Mouse (Mus musculus): Measurements from ENCODE around the gene Rnf113a1.

GRCm38 (mm10) chrX:37210941-37211340 is 19.9 kb downstream of the Rnf113a1 start, which contains the start of gene Gm9:
- TF ChIP-seq CTCF (IDR thresholded peaks at IDR 0.05; ENCODE audit: control insufficient read depth, insufficient read depth, insufficient read length) (no peak), USF1 (IDR thresholded peaks at IDR 0.05; ENCODE audit: low read depth) (no peak), MAX (IDR thresholded peaks at IDR 0.05) (no peak), MYOD1 (IDR thresholded peaks at IDR 0.05; ENCODE audit: control insufficient read depth, insufficient read length, low read depth) (no peak), FOSL1 (IDR thresholded peaks at IDR 0.05; ENCODE audit: insufficient read depth, low read length, poor library complexity, severe bottlenecking) (no peak), MYOG (IDR thresholded peaks at IDR 0.05; ENCODE audit: control insufficient read depth, extremely low read depth, insufficient read length) (no peak), CEBPB (IDR thresholded peaks at IDR 0.05; ENCODE audit: low read depth) (no peak)
